Mouse (Mus musculus): Measurements from ENCODE around the gene Doc2g. TPM values are rescaled to one million over a fixed set of nuclear protein-coding genes. Genes with fewer than 3 reads are reported as not detected.

Doc2g gene
- polyA plus RNA-seq, 1 experiment from 2014 or later, result 1.9 TPM

- no peaks in the 10 kb centered on the region for H3K36me3 ChIP-seq (ENCODE audit: insufficient read depth, low read length)
- no peak for TF ChIP-seq EP300 (IDR thresholded peaks at IDR 0.05)
- no peak for TF ChIP-seq CTCF (IDR thresholded peaks at IDR 0.05)
- H3K27me3 ChIP-seq (replicated peaks; ENCODE audit: insufficient read depth, low read length), result no peaks in the 10 kb centered on the region
- WGBS, result 46% methylated on average over 8 of the region's 8 CpGs
- no peaks in the 10 kb centered on the region for H3K9me3 ChIP-seq (ENCODE audit: low read length)
- DNase-seq (ENCODE audit: low spot score), result no peak
- H3K4me2 ChIP-seq (replicated peaks; ENCODE audit: low read depth, low read length), result no peak overlapping the region
- no peak for ATAC-seq
- no peak overlapping the region for H3K4me3 ChIP-seq (ENCODE audit: low read depth, low read length)
- H3K4me1 ChIP-seq (ENCODE audit: insufficient read depth, low read depth, low read length), result peaks cover 13% of the 10 kb centered on the region; the same call in 1 of the 2 replicates
- no peak overlapping the region for H3K9ac ChIP-seq (replicated peaks; ENCODE audit: low read depth)
- no peak overlapping the region for H3K27ac ChIP-seq (ENCODE audit: low read length)
Measured at GRCm38 (mm10) chr19:3997231-3997630, 5.9 kb upstream of the Doc2g start.

GRCm38 (mm10) chr19:3998335-3998734 is 4.8 kb upstream of the Doc2g start:
- ATAC-seq, result no peak
- Histone ChIP-seq H3K36me3 (ENCODE audit: insufficient read depth, low read length) (no peaks in the 10 kb centered on the region), H3K9me3 (ENCODE audit: low read length) (no peaks in the 10 kb centered on the region), H3K4me1 (ENCODE audit: insufficient read depth, low read depth, low read length) (peaks cover 13% of the 10 kb centered on the region; the same call in 1 of the 2 replicates), H3K4me3 (ENCODE audit: low read depth, low read length) (no peak overlapping the region), H3K27ac (ENCODE audit: low read length) (no peak overlapping the region), H3K4me2 (replicated peaks; ENCODE audit: low read depth, low read length) (no peak overlapping the region), H3K27me3 (replicated peaks; ENCODE audit: insufficient read depth, low read length) (no peaks in the 10 kb centered on the region), H3K9ac (replicated peaks; ENCODE audit: low read depth) (no peak overlapping the region)
- DNase-seq (ENCODE audit: low spot score), result no peak
- no peak for TF ChIP-seq EP300 (IDR thresholded peaks at IDR 0.05)
- TF ChIP-seq CTCF (IDR thresholded peaks at IDR 0.05), result no peak
- WGBS, result 61% methylated on average over 8 of the region's 8 CpGs

- no peak overlapping the region for H3K9ac ChIP-seq (replicated peaks; ENCODE audit: low read depth)
- peaks cover 13% of the 10 kb centered on the region; the same call in 1 of the 2 replicates for H3K4me1 ChIP-seq (ENCODE audit: insufficient read depth, low read depth, low read length)
- no peak for TF ChIP-seq CTCF (IDR thresholded peaks at IDR 0.05)
- no peak for TF ChIP-seq EP300 (IDR thresholded peaks at IDR 0.05)
- H3K36me3 ChIP-seq (ENCODE audit: insufficient read depth, low read length), result no peaks in the 10 kb centered on the region
- no peaks in the 10 kb centered on the region for H3K27me3 ChIP-seq (replicated peaks; ENCODE audit: insufficient read depth, low read length)
- ATAC-seq, result no peak
- peak overlapping the region; percentile 95; the same call in 1 of the 2 replicates for H3K4me2 ChIP-seq (replicated peaks; ENCODE audit: low read depth, low read length)
- WGBS, result 80% methylated on average over 9 of the region's 9 CpGs
- no peak overlapping the region for H3K27ac ChIP-seq (ENCODE audit: low read length)
- no peak for DNase-seq (ENCODE audit: low spot score)
- H3K4me3 ChIP-seq (ENCODE audit: low read depth, low read length), result no peak overlapping the region
- H3K9me3 ChIP-seq (ENCODE audit: low read length), result no peaks in the 10 kb centered on the region
Measured at GRCm38 (mm10) chr19:3999121-3999730, 3.9 kb upstream of the Doc2g start.

- Histone ChIP-seq H3K27me3 (replicated peaks; ENCODE audit: insufficient read depth, low read length) (no peaks in the 10 kb centered on the region), H3K9me3 (ENCODE audit: low read length) (no peaks in the 10 kb centered on the region), H3K4me1 (ENCODE audit: insufficient read depth, low read depth, low read length) (peaks cover 13% of the 10 kb centered on the region; the same call in 1 of the 2 replicates), H3K4me3 (ENCODE audit: low read depth, low read length) (peak within 1 kb of the TSS; percentile 57), H3K27ac (ENCODE audit: low read length) (peak within 1 kb of the TSS; percentile 90), H3K9ac (replicated peaks; ENCODE audit: low read depth) (peak within 1 kb of the TSS; percentile 64), H3K36me3 (ENCODE audit: insufficient read depth, low read length) (no peaks in the 10 kb centered on the region), H3K4me2 (replicated peaks; ENCODE audit: low read depth, low read length) (peak within 1 kb of the TSS; percentile 95)
- TF ChIP-seq EP300 (IDR thresholded peaks at IDR 0.05), result no peak
- peak; percentile 89 for TF ChIP-seq CTCF (IDR thresholded peaks at IDR 0.05)
- ATAC-seq (peak; percentile 93), DNase-seq (ENCODE audit: low spot score) (peak; percentile 99)
- WGBS, result under 1% methylated on average over 63 of the region's 64 CpGs
Measured at GRCm38 (mm10) chr19:4000119-4000900, 2.8 kb upstream of the Doc2g start, which contains the start of the genes Nudt8 and Gm49405. Gene Nudt8, plus strand, starts transcription at chr19:4000580. Gene Gm49405, plus strand, starts transcription at chr19:4000626.

- Histone ChIP-seq H3K27ac (ENCODE audit: low read length) (peak overlapping the region; percentile 90), H3K4me2 (replicated peaks; ENCODE audit: low read depth, low read length) (peak overlapping the region; percentile 95), H3K27me3 (replicated peaks; ENCODE audit: insufficient read depth, low read length) (no peaks in the 10 kb centered on the region), H3K9me3 (ENCODE audit: low read length) (no peaks in the 10 kb centered on the region), H3K36me3 (ENCODE audit: insufficient read depth, low read length) (peaks cover 3% of the 10 kb centered on the region; the same call in 1 of the 2 replicates), H3K4me3 (ENCODE audit: low read depth, low read length) (peak overlapping the region; percentile 57), H3K4me1 (ENCODE audit: insufficient read depth, low read depth, low read length) (peaks cover 10% of the 10 kb centered on the region; the same call in 1 of the 2 replicates), H3K9ac (replicated peaks; ENCODE audit: low read depth) (peak overlapping the region; percentile 64; the same call in 1 of the 2 replicates)
- 16% methylated on average over 17 of the region's 17 CpGs for WGBS
- ATAC-seq, result no peak
- DNase-seq (ENCODE audit: low spot score), result no peak
- TF ChIP-seq EP300 (IDR thresholded peaks at IDR 0.05) (no peak), CTCF (IDR thresholded peaks at IDR 0.05) (no peak)
Measured at GRCm38 (mm10) chr19:4000949-4001525, 2.1 kb upstream of the Doc2g start.

GRCm38 (mm10) chr19:4001752-4002151 is 1.4 kb upstream of the Doc2g start:
- H3K9me3 ChIP-seq (ENCODE audit: low read length), result no peaks in the 10 kb centered on the region
- no peak for DNase-seq (ENCODE audit: low spot score)
- ATAC-seq, result no peak
- no peak overlapping the region for H3K27ac ChIP-seq (ENCODE audit: low read length)
- no peak overlapping the region for H3K9ac ChIP-seq (replicated peaks; ENCODE audit: low read depth)
- H3K4me2 ChIP-seq (replicated peaks; ENCODE audit: low read depth, low read length), result no peak overlapping the region
- WGBS, result 82% methylated on average over 5 of the region's 5 CpGs
- H3K27me3 ChIP-seq (replicated peaks; ENCODE audit: insufficient read depth, low read length), result no peaks in the 10 kb centered on the region
- no peak for TF ChIP-seq EP300 (IDR thresholded peaks at IDR 0.05)
- no peak for TF ChIP-seq CTCF (IDR thresholded peaks at IDR 0.05)
- H3K36me3 ChIP-seq (ENCODE audit: insufficient read depth, low read length), result peaks cover 5% of the 10 kb centered on the region; the same call in 1 of the 2 replicates
- peaks cover 5% of the 10 kb centered on the region; the same call in 1 of the 2 replicates for H3K4me1 ChIP-seq (ENCODE audit: insufficient read depth, low read depth, low read length)
- H3K4me3 ChIP-seq (ENCODE audit: low read depth, low read length), result no peak overlapping the region
